Mouse (Mus musculus) small intestine, adult 2 months (tissue): ENCODE measurements around the gene Urod.

Experiments used
- CTCF ChIP-seq: fragments of 200-500 bp; IDR thresholded peaks from 2 replicates; pipeline ENCODE4 v1.5.1; 2012; ENCODE audit warnings: low read depth, mild to moderate bottlenecking, control low read depth, inconsistent platforms, low read length, moderate library complexity, mixed read lengths; ENCODE audit not compliant: insufficient replicate concordance, insufficient read length; ENCODE audit errors: extremely low read depth
- POLR2A ChIP-seq: fragments of 200-500 bp; IDR thresholded peaks from 2 replicates; pipeline ENCODE4 v1.6.1; 2012; ENCODE audit warnings: low read depth, mild to moderate bottlenecking, control low read depth, inconsistent platforms, low read length, moderate library complexity

DNA sequence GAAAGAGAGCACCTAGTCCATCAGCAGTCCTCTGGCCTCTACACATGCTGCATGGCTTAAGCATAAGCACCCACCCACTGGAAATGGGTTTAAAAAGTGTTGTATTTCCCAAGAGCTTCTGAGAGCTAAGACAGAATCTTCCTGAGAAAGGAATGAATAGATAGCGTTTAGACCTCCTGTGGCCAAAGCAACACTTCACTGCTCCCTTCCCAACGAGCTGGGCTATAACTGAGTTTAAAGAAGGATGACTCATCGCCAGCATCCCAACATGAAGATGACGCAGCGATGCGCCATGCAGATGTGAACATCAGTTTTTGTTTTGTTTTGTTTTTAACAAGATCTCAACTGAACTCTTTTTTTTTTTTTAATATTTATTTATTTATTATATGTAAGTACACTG is 19.4 kb upstream of the Urod start:
- TF ChIP-seq CTCF (no peak), POLR2A (no peak)
